Mouse (Mus musculus): ENCODE data around the gene Eef1akmt2.

Eef1akmt2 gene

DNA sequence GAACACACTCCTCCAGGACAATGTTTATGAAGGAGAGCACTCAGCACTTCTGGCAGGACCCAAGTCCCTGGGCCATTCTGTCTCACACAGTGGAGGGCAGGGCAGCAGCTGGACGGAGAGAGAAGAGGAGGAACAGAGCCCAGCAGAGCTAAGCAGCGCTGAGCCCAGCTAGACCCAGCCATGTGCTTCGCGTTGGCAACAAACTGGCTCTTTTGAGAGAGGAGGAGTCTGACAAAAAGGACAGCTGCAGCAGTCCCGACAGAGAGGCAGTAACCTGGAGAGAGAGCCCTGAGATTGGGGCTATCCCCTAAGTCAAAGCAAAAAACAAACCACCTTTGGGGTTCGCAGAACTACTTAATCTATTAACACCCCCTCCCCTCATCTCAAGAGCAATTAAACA, 42.1 kb downstream of the Eef1akmt2 start:
- peak; percentile 61 for DNase-seq (ENCODE audit: low spot score)

DNA sequence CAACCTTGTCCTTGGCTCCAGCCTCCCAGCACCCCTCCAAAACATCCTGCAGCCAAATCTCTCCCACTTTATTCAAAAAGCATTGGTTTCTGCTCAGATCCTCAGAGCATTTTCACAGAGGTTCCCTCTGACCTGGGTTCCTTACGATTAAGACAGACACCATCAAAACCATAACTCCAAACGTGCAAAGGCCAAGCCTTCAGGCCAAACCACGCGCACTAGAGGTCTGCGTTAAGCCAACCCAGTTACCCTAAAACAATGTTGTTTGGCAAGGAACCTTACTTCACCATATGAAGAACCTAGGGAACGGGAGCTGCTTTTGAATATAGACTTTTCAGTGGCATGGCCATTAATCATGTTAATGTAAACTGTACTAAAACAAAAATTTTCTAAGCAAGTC, 42.8 kb downstream of the Eef1akmt2 start:
- no peak for DNase-seq (ENCODE audit: low spot score)

- DNase-seq (ENCODE audit: low spot score), result no peak
Measured at GRCm38 (mm10) chr7:132808841-132809682, 43.4 kb downstream of the Eef1akmt2 start.

- DNase-seq (ENCODE audit: low spot score), result no peak
Measured at GRCm38 (mm10) chr7:132808051-132808796, 44.2 kb downstream of the Eef1akmt2 start.

DNA sequence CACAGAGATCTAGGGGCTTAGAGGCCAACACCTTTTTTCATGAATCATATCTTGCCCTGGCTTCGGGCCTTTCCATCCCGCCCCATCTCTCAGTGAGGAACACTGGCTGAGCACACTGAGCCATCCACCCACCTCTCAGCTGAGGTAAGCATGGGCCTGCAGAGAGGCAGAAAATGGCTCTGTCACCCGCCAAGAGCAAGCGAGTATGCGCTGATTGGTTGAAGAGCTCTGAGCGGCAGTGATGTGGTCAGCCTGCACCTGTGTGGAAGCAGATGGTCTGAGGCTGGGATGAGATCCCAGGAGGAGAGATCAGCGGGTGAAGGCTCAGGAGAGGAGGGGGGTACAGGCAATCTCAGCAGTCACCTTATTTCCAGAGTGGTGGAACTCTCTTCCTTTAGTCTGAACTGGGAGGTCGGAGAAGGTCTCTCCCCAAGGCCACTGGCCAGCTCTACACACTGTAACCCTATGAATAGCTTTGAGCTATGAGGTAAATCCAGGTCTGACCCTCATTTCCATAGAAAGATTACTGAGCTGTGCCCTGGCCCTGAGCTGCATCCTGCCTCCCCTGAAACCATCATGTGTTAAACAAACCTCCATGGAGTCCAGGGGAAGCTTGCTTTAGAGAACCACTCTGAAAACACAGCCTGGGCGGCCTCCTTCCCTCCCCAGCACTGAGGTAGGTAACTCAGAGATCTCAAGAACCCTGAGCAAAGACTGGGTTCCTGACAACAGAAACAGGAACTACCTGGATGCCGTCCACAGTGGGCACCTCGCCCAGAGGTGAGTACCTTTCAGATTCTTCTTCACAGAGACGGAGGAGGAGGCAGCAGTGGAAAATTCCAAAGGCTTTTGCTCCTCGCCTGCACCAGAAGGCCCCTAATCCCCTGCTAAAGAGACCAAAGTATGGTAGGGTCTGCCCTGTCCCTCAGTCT, 45.3 kb downstream of the Eef1akmt2 start:
- no peak for DNase-seq (ENCODE audit: low spot score)

DNA sequence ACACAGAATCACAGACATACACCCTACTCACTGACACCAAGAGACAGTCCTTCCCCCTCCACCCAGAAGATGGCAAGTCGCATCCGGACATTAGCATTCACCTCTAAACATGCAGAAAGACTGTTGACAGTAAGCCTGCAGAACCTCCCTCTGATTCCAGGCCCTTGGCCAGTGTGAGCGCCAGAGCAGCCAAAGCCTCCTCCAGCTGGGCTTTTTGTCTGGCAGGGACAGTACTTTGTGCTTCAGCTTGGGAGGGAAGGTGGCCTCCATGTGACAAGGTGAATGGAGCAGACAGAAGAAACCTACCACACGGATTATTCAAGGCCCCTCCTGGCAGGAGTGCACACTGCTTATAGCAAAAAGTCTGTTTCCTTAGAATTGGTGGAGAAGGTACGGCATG, 46.2 kb downstream of the Eef1akmt2 start:
- DNase-seq (ENCODE audit: low spot score), result no peak

DNA sequence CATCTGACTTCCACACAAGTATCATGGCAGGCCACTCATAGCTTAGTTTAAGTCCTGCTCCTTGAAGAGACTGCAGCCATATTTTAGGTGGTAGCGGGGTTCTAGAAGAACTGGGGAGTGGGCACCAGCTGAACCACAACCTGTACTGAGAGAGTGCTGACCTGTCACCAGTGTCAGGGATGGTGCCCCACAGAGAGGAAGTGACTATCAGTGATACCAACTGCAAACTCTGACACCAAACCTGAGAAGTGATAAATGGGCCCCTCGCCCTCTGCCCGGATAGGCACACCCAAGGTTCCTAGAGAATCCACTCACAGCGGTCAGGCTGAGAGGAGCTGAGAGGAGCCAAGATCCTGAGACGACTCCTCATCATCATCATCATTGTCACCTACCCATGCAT, 47.5 kb downstream of the Eef1akmt2 start:
- DNase-seq (ENCODE audit: low spot score), result no peak

DNA sequence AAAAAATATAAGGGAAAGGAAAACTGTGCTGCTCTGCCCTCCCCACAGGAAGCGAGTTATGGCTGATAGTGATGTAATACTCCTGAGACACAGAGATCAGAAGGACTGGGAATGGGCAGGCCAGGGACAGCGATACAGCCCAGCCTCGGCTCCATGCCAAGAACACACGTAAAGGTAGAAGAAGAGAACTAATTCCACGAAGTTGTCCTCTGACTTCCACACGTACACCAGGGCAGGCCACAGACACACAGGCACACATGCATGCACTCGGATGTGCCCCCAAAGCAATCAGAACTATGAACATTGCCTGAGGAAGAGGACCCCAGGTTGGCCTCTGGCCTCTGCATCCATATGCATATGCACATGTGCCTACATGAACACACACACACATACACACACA, 48.0 kb downstream of the Eef1akmt2 start:
- no peak for DNase-seq (ENCODE audit: low spot score)

GRCm38 (mm10) chr7:132803962-132804361, 48.5 kb downstream of the Eef1akmt2 start:
- DNase-seq (ENCODE audit: low spot score), result no peak

DNA sequence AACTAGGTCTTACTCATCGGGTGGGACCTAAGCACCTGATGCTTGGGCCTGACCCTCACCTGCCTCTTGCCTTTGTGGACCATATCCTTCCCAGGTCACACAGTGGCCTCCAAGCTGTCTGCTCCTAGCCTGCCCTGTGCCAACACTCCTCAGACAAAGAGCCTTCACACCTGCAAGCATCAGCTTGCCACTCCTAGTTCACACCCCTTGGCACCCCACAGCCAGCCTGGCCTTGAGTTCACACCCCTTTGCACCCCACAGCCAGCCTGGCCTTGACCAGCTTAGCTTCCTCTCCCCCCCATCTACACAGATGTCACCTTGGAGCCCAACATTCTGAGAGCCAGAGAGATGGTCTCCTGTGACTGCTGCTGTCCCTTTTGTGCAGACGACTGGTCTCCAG, 49.1 kb downstream of the Eef1akmt2 start:
- no peak for DNase-seq (ENCODE audit: low spot score)

DNA sequence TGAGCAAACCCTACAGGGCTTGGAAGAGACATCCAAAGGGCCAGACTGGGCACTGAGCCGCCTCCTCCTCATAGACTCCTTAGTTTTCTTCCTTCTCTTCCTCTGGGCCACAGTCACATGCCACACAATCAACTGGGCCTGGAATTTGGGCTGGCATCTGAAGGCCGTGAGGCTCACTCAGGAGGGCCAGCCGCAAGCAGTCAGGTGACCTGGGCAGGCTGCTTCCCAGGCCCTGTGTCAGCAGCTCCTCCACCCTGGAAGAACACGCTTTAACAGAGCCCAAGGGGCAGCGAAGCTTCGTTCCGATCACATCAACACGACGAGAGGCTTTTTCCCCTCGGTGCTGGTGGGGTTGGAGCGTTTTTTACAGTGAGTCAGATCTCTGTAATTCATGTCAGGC, 49.8 kb downstream of the Eef1akmt2 start:
- DNase-seq (ENCODE audit: low spot score), result no peak

- no peak for DNase-seq (ENCODE audit: low spot score)
Measured at GRCm38 (mm10) chr7:132802066-132802465, 50.4 kb downstream of the Eef1akmt2 start.

DNA sequence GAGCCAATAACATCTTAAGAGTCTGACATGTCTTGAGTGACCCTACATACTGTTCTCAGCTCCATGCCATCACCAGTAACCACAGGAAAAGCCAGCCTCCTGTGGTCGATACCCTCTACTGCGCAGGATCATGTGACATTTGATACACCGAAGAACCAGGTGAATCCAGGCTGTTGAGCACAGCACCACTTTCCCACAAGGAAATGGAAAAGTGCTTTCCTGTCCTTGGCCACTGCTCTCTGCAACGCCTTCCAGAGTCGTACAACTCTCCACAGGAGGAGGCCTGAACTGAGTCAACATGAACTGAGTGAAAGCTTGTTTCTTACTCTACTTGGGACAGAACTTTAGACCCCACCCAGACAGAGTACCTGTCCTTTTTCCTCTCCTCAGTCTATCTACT, 51.0 kb downstream of the Eef1akmt2 start:
- DNase-seq (ENCODE audit: low spot score), result no peak

DNA sequence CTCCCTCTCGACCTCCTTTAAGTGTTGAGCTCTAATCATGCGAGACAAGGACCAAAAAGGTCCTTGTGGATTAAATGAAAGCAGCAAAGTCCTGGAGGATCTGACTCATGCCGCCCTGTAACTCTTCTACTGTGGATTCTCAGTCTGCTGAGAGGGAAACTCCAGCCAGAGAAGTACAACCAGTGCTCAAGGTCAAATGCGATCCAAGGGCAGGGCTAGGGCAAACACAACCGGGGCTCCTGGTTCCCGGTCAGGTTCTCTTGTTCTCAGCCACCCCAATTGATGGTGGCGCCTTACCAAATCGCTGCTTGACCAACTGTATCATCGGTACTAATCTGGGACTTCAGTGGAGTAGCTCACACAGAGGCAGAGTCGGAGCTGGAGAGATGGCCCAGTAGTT, 51.6 kb downstream of the Eef1akmt2 start:
- DNase-seq (ENCODE audit: low spot score), result no peak

GRCm38 (mm10) chr7:132799119-132800016, 53.1 kb downstream of the Eef1akmt2 start:
- no peak for DNase-seq (ENCODE audit: low spot score)

DNA sequence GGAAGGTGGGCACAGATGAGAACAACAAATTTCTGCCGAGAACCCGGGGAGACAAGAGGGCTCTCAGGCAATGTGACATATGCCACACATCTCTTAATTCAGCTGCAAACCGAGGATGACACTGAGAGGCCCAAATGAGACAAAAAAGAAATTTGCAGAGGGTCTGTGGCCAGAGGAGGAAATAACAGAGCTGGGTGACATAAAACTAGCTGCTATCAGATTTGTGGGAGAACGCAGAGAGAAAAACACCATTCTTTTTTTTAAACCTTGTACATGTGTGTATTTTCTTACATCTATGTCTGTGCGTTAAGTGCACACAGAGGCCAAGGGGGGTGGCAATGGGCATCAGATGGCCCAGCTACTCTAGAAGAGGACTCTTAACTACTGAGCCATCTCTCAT, 57.3 kb downstream of the Eef1akmt2 start:
- DNase-seq (ENCODE audit: low spot score), result no peak

DNA sequence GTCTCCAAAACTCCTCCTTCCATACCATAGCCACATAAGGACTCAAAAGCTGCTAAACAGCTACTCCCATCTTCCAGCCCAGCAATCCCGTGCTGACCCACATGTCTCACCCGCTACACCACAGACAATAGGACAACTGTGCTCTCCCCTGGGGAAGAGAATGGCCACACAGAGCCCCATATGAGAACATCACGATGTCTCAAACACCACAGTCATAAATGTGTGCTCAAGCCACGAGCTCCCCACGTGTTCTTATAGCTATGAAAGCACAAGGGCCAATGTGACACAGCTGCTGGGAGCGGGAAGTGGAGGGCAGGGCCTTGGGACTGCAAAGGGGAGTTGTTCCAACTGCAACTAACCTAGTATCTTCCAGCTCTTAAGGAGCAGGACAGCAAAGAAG, 59.0 kb downstream of the Eef1akmt2 start:
- no peak for DNase-seq (ENCODE audit: low spot score)

DNA sequence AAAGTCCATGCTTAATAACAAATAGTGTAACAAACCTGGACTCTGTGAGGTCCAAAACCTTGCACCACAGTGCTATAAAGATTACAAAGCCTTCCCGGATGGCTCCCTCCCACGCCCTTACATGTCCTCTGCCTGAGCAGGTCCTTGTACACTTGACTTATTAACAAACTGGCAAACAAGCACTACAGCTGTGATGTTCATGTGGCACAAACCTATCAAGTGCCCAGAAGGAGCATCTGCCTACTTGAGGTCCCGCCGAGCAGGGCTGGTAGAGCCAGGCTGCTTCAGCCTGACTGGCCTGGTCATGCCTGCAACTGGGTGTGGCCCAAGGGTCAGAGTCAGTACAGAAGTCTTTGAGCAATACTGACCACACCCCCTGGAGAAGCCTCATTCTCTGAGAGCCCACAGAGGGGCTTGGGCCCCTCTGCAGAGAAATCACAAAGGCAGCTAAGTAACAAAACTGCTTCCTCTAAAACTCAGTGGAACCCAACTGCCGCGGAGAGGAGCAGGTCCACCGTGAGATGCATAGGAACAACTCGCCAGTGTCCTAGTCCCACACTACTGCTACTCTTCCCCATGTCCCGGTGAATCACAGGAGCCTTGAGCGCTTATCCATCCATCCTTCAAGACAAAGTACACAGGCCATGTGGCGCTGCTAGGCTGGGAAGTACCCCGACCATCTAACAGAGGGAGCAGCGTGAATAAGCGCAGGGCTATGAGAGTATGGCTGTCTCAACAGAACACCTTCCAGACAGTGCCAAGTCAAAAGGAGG, 61.8 kb downstream of the Eef1akmt2 start:
- no peak for DNase-seq (ENCODE audit: low spot score)

DNA sequence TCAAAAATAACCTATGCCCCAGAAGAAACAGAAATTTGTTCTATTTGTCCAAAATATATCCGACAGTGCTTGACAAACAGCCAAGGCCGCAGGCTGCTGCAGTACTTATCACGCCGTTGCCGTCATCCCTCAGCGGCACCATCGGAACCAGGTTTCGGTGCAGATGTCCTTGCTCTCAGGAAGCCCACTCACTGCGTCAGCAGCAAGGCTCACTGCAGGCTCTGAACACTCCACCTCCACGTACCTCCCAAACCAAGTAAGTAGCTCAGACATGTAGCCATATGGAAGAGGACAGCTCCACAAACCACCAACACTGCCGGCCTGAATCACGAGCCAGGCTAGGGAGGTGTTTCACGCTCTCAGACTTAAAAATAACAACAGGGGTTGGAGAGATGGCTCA, 63.6 kb downstream of the Eef1akmt2 start:
- DNase-seq (ENCODE audit: low spot score), result no peak

- DNase-seq (ENCODE audit: low spot score), result no peak
Measured at GRCm38 (mm10) chr7:132787496-132788190, 64.8 kb downstream of the Eef1akmt2 start.

Measured in testis, postnatal 14 days (tissue).